Mouse (Mus musculus): Measurements from ENCODE around the gene Bid. TPM values are rescaled to one million over a fixed set of nuclear protein-coding genes. Genes with fewer than 3 reads are reported as not detected.

The Bid gene
- total and polyA plus RNA-seq, 3 experiments, result 28.2 to 50.2 TPM; not detected in 1

DNA sequence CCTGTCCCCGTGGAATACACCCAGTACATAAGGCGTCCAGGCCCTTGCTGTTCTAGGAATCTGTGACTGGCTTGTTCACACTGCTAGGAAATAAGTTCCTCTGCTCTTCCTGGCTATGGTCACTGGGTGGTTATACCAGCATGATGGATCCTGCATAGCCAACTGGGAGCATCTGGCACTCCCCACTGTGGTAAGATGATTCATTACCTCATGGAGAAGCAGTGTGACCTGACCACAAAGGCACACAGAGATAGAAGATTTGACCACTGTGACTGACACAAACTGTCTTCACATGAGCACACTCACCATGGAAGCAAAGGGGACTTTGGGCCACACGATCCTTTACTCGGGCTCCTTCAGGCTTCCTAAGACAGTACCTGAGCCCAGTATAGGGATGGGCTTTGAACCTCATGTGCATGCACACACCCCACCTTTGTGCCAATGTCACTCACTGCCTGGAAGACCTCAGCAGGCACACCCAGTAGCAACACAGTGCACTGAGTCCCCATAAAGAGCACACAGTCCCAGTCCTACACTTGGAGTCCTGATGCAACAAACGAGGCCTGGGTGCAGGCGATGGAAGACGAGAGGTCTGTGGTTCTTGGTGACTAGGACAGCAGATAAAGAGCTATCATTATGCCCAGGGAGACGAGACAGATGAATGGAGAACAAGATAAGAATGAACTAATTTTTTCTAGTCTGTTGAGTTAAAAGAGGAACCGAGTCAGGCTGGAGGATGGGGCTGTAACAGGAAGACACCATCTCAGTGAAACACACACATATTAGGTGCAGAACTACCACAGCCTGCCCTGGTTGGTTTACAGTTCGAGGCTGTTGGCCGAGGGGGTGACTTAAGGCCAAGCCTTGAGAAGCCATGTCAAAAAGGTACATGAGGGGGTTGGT, 39.9 kb upstream of the Bid start (continued):
- TF ChIP-seq SMC3 (IDR thresholded peaks at IDR 0.05; ENCODE audit: low read depth, low read length) (no peak; the same call in 1 of the 2 replicates), POLR2AphosphoS5 (IDR thresholded peaks at IDR 0.05; ENCODE audit: borderline replicate concordance, low read depth, low read length) (no peak), MAZ (IDR thresholded peaks at IDR 0.05; ENCODE audit: low read depth, low read length) (0 out of 2 replicates have a peak, but pooled peaks have one; percentile 23), MAFK (IDR thresholded peaks at IDR 0.05; ENCODE audit: borderline replicate concordance, low read depth, low read length) (peak; percentile 56; the same call in 1 of the 2 replicates)

DNA sequence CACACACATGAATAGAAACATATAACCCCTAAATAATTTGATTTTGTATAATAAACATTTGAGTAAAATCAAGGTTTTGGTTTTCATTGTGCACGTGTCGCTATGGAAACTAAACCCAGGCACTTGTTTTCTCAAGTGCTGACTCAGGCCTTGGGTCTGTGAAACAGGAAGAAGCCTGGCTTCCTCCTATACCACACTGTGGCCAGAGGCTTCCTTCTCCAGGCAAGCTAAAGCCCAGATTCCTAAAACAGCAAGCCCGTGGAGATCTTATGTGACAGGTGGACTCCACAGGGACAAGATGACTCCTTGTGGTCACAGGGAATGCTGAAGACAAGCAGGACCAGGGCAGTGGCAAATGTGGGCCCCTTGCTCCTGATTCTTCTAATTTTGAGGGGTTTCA, 38.6 kb upstream of the Bid start:
- H3K79me2 ChIP-seq (ENCODE audit: control insufficient read depth, insufficient read depth, low read length, poor library complexity), result no peaks in the 10 kb centered on the region
- H3K36me3 ChIP-seq (ENCODE audit: control insufficient read depth in 1 of 2, insufficient read depth in 2 of 2, low read length in 2 of 2), result peaks cover 0 to 37% of the 10 kb centered on the region in 2 experiments; a peak in 3 of 4 replicates
- peak; percentile 84 for DNase-seq (ENCODE audit: low read depth, low spot score)
- H3K9me3 ChIP-seq (replicated peaks; ENCODE audit: insufficient read depth, low read length), result no peaks in the 10 kb centered on the region
- H3K27me3 ChIP-seq (ENCODE audit: control insufficient read depth in 1 of 2, insufficient read depth in 2 of 2, low read length in 2 of 2), result no peaks in the 10 kb centered on the region
- H3K4me1 ChIP-seq (ENCODE audit: control insufficient read depth in 1 of 2, insufficient read depth in 2 of 2, low read length in 2 of 2), result peaks cover 20 to 37% of the 10 kb centered on the region in 2 experiments
- H3K27ac ChIP-seq (ENCODE audit: control insufficient read depth, low read depth, low read length), result peak overlapping the region; percentile 96
- H3K9ac ChIP-seq (ENCODE audit: control insufficient read depth, low read depth, low read length, poor library complexity, severe bottlenecking), result 0 out of 2 replicates have a peak overlapping the region, but pooled peaks have one; percentile 2
- TF ChIP-seq UBTF (IDR thresholded peaks at IDR 0.05; ENCODE audit: borderline replicate concordance, insufficient read depth, low read depth, low read length), result no peak
- no peak for TF ChIP-seq CHD1 (IDR thresholded peaks at IDR 0.05; ENCODE audit: low read depth, low read length)
- no peak for TF ChIP-seq CHD2 (IDR thresholded peaks at IDR 0.05; ENCODE audit: low read length)
- TF ChIP-seq RCOR1 (IDR thresholded peaks at IDR 0.05; ENCODE audit: low read depth, low read length), result peak; percentile 87
- peak; percentile 52; the same call in 1 of the 2 replicates for TF ChIP-seq MAX (IDR thresholded peaks at IDR 0.05; ENCODE audit: low read length)
- peak; percentile 78 for TF ChIP-seq ETS1 (IDR thresholded peaks at IDR 0.05; ENCODE audit: low read depth, low read length)
- TF ChIP-seq ELF1 (IDR thresholded peaks at IDR 0.05; ENCODE audit: low read depth, low read length), result peak; percentile 71; the same call in 1 of the 2 replicates
- TF ChIP-seq E2F4 (IDR thresholded peaks at IDR 0.05; ENCODE audit: borderline replicate concordance, low read depth, low read length), result no peak
- peak; percentile 73 for TF ChIP-seq SIN3A (IDR thresholded peaks at IDR 0.05; ENCODE audit: low read length)
- peak; percentile 47 for TF ChIP-seq MXI1 (IDR thresholded peaks at IDR 0.05; ENCODE audit: low read depth, low read length)
- peak; percentile 15 to 33; a peak in 1 of 4 replicates for TF ChIP-seq EP300 (IDR thresholded peaks at IDR 0.05; ENCODE audit: low read depth in 1 of 2, low read length in 2 of 2)
- TF ChIP-seq POLR2AphosphoS5 (IDR thresholded peaks at IDR 0.05; ENCODE audit: borderline replicate concordance, low read depth, low read length), result no peak
- TF ChIP-seq BHLHE40 (IDR thresholded peaks at IDR 0.05; ENCODE audit: borderline replicate concordance, low read depth, low read length), result peak; percentile 98
- TF ChIP-seq TAL1 (IDR thresholded peaks at IDR 0.05; ENCODE audit: low read length), result no peak
- peak; percentile 95 for TF ChIP-seq MAFK (IDR thresholded peaks at IDR 0.05; ENCODE audit: borderline replicate concordance, low read depth, low read length)
- H3K4me3 ChIP-seq (ENCODE audit: control insufficient read depth in 1 of 2, insufficient read depth in 1 of 2, low read depth in 2 of 2, low read length in 2 of 2), result no peak overlapping the region

All from MEL (cell line).